Mouse (Mus musculus) cerebellum, adult 11 months (tissue): ENCODE data around the gene Ttc7b.
A peak's percentile ranks its signal among the peaks of the same experiment; 100 is the strongest.

Source experiments
- DNase-seq: peaks from one replicate; pipeline ENCODE4 v3.0.0; 2022

The Ttc7b gene

DNA sequence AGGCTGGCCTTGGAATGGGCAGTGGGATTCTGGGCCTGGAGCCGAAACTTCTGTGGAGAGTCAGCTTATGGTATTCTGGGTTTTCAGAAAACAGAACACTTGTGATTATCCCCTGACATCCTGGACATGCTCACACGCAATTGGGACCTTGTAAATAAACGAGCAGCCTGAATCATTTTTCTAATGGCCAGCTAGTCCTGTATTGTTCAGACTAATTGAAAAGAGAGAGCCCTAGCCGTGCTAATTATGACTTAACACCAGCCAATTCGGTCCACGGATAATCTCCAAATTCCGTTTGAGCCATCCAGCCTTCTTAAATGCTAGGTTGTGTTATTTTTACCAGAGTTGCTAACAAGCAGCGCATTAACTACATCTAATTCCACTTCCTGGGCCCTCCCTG is 112.5 kb downstream of the Ttc7b start:
- no peak for DNase-seq

DNA sequence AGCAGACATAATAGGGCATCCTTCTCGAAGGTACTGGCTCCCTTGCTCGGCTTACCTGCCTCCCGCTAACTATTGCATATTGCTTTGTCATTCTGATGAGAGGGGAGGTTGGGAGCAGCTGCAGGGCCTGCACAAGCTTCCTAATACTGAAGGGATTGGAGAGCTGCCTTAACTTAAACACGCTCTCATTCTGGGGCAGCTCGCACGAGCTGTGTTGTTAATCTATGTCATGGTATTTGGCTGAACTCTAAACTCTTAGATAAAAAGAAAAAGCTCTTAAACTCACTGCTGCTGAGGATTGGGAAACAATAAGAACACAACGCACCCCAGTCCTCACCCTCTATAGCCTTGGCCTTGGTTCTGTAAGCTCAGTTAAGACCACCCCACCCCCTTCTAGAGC is 113.3 kb downstream of the Ttc7b start:
- no peak for DNase-seq

DNA sequence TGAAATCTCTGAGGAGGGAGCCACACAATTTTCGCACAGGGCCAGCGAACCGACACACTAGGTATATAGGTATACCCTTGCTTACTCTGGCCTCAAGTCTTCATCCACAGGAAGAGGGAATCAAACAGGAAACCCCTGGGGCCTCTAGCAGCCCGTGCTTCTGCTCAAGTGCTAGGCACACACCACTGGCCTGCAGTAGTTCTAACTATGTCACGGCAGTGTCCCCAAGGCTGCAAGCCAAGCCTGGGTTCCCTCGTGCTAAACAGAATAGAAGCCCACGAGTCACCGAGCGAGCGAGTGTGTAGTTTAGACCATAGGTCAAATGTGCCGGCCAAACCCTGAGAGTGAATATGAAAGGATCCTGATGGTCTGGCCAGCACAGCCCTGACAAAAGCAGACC is 114.5 kb downstream of the Ttc7b start:
- no peak for DNase-seq

DNA sequence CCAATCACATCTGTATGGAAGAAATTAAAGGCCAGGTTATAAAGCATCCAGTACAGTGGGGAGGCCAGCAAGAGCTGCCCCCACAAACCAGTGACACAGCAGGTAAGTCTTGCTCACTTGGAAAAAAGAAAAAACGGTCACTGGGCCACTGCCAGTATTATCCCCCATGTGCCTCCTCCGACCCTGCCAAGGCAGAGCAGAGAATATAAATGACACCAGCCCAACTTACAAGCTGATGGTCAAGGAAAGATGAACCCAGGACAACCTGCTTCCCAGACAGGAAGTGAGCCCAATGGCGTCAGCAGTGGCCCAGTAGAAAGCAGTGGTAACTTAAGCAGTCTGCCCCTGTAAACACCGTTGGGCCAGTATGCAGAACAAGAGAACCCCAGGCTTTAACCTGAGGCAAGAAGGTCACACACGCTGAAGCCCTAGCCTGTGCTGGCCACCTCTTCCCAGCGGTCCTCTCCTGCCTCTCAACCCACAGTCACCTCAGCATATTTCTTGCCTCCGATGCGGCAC is 115.1 kb downstream of the Ttc7b start:
- DNase-seq = no peak

DNA sequence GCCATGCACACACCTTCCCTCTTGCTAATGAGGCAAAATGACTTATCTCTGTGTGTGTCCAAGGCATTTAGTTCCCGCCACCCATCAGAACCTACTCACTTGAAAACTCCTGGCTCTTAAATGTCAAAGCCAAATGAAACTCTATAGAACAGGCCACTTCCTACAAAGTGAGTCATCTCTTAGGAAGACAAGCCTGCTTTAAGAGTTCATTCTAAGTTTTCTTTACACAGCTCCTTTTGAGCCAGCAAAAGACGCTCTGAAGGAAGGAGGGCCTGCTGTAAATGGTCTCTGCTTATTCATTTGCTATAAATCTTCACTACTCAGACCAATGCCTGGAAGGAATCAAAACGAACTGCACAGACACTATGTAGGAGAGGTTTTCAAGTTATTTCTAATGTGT is 116.2 kb downstream of the Ttc7b start:
- DNase-seq = no peak

DNA sequence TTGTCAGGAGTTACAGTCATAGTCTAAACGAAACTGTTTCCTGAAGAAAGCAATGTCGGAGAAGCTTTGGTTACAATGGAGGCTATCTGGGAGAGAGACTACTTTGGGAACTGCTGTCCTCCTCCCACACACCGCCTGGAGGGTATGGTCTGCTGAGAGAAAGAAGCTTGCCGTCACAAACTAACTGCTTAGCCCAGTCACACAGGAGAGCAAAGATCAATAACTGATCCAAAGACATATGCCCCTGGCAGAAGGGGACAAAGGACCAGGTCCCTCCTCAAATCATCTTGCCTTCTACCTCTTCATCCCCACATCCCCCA is 117.7 kb downstream of the Ttc7b start:
- DNase-seq = no peak

DNA sequence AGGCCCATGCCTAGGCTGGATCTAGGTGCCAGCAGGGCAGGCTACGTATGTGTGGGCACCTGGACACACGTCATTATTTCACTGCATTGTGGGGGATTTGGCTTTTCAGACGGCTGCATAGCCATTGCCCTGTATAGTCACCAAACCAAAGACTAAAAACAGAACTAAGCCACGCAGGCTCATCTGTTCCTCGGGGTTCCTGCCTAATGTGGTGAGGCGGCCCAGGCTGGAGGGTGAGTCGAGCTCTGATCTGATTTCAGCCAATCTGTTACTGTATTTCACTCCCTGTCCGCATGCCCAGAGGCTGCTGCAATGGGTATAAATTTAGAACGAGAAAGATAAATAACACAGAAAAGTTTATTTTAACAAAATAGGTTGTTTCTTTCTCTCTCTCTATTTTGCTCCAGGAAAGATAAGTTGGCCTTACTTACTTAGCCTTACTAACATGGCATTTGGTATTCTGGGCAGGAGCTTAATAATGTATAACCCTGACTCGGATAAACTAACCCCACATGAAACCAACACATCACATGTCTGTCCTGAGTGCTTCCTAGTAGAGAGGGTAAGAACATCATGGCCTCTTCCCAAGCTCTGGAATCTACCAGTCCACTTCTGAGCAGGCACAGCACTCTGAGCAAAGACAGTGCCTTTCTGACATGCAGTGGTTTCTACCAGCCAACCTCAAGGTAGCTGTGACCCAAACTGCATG is 118.2 kb downstream of the Ttc7b start:
- DNase-seq = no peak

DNA sequence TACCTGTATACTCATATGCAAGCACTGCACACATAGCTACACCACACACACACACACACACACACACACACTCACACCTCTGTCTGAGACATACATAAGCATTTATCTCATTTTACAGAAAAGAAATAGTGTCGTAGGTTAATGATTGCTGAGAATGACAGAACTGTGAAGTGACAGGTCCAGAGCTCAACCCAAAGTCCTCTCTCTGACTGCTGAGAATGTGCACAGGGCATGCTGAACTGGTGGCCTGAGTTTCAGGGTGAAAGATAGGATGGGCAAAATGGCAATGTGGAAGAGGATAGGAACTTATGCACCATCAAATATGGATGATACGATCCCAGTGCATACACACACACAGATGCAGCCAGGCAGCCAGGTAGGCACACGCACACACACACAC is 120.5 kb downstream of the Ttc7b start:
- DNase-seq = no peak

DNA sequence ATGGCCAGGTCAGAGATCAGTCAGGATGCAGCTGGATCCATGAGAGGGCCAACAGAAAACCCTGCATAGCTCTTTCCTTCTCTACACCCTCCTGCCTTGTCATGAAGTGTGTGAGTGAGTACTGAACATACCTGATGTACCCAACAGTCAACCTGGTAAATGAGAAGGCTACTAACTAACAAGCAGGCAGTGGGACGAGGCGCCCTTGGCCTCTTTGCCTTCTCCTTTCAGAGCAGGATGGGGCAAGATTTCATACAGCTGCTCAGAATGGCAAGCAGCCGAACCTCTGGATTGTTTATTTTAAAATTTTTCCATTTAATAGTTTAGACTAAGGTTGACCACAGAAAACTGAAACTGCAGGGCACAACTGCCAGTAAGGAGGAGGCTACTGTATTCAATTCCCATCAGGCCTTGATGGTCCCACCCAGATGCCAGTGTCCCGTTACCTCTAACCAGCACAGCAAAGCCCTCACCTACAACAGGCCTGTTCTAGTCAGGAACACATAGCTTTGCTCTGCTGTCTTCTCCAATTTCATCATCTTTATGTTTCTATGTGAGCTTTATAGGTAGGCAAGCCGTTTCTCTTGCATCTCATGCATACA is 121.4 kb downstream of the Ttc7b start:
- no peak for DNase-seq

DNA sequence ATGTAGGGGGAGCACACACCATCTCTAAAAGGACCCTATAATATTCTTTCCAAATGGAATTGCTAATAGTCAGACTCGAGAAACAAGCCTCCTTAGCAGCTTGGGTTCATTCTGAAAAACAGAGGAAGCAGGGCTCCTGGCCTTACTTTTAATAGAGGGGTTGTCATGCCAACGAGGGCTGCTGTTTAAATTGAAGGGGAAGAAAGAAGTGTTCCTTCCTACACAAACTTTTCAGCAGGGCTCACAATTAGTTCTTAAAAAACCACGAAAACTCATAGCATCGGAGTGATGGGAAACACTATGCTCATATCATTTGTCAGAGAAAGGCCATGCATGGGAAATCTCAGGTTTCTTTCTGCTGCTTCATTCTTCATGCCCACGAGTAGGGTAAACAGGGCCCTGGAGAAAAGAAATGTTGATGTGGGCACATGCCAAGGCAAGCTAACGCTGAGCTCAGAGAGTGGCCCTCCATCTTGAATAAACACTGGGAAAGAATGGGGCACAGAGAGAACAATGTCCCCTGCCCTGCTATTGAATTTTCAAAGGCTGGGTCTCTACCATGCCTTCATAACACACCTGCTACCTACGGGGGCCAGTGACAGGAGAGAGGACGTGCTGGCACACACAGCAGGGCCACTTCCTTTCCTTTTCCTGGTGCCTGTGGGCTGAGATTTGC is 122.2 kb downstream of the Ttc7b start:
- no peak for DNase-seq

DNA sequence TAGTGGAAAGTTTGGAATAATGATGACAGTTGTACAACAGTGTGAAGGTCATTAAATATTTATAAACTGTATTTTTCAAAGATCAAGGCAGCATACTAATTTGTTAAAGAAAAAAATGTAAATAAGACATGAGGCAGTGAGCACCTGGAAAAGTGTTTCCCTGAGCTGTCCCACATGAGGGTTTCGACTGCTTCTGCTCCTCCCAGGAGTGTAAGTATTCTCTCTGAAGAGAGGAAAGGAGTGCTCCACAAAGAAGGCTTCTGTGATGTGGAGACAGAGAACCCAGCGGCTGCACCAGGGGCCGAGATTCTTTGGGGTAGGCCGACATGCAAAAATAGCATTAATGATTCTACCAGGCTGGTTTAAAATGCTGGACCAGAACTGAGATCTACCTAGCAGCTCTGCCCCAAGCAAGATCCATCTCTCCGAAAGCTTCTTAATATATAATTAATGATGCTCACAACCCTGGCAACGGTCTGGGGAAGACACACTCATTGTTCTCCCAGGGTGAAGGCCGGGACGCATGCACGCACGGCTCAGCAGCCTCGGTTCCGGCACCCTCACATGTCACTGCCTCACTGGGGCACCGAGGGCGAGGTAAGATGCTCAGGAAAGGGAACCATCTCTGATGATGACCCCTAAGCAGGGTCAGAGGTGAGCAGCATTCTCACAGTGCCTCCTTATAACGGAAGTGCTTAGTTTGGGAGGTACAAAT is 123.0 kb downstream of the Ttc7b start:
- no peak for DNase-seq

DNA sequence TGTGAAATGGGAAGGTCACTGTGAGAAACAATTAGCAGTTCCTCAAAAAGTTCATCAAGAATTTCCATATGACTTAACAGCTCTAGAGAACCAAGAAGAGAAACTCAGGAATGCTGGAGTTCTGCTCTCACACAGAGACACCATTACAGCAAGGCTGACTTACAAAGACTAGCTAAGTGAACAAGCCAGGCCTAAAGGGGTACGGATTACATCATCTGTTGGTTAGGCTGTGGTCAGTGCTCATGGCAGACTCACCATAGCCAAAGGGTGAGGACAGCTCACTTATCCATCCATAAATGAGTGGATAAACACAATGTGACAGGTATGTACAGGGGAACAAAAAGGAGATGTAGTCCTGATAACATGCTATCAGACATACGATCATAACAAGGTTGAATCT is 123.8 kb downstream of the Ttc7b start:
- no peak for DNase-seq

DNA sequence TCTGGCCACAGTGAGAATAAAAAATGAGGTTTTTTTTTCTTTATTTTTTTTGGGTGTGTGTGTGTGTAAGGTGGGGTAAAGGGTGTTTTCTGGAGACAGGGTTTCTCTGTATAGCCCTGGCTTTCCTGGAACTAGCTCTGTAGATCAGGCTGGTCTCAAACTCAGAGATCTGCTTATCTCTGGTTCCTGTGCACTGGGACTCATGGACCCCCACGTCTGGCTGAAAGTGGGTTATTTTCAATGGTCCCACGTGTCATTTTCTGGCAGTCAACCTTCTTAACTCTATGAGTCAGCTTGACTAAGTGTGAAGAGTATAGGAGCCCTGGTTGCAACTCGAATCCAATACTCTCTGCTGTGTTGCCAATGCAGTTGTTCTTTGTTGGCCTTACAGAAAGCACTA is 127.1 kb downstream of the Ttc7b start:
- no peak for DNase-seq

DNA sequence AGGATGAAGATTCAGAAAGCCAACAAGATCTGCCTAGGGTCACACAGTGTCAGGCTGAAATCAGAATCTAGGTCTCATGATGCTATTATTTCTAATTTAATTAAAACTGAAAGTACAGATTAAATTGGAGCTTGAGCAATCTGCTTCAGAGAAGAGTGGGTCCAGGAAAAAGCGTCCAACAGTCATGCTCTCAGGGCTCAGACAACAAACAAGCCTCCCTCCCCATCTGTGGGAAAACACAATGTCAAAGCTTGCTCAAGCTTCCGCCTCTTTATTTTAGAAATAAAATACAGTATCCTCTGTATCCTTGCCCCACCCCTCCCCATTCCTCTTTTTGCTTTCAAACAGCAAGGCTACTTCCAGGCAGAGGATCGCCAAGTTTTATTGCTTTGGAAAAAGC is 127.5 kb downstream of the Ttc7b start:
- DNase-seq = no peak

DNA sequence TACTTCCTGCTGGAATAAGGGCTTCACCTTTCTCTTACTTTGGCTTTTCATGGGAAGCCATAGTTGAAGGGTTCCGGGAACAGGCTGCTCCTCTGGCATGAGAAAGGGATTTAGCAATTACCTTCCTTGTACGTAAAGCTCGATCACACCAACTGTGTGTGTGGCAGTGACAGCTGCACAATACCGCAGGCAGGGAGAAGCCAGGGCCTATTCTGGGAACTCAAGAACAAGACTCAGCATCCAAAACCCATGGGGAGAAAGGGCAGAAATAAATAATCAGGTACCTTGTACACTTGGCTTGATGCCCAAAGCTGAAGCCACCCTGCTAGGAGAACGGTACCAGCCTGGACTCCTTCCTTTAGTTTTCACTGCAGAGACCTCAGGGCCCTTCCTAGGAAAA is 128.2 kb downstream of the Ttc7b start:
- DNase-seq = peak; percentile 57

DNA sequence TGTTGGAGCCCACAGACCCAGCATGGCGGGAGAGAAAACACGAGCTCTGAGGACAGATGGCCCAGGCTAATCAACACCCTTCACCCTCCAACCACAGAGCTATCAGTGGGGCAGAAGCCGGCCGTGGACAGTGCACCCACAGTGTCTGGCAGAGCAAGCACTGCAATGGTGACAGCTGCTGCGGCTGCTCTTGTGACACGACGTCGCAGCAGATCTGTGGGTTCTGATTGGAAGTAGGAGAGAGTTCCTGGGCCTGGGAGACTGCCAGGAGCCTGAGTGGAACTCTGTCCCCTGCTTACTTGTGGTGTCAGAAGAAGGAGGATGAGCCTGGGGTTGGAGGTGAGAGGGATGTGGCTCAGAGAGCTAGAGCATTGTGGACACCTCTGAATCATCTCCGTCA is 128.7 kb downstream of the Ttc7b start:
- DNase-seq = peak; percentile 39

DNA sequence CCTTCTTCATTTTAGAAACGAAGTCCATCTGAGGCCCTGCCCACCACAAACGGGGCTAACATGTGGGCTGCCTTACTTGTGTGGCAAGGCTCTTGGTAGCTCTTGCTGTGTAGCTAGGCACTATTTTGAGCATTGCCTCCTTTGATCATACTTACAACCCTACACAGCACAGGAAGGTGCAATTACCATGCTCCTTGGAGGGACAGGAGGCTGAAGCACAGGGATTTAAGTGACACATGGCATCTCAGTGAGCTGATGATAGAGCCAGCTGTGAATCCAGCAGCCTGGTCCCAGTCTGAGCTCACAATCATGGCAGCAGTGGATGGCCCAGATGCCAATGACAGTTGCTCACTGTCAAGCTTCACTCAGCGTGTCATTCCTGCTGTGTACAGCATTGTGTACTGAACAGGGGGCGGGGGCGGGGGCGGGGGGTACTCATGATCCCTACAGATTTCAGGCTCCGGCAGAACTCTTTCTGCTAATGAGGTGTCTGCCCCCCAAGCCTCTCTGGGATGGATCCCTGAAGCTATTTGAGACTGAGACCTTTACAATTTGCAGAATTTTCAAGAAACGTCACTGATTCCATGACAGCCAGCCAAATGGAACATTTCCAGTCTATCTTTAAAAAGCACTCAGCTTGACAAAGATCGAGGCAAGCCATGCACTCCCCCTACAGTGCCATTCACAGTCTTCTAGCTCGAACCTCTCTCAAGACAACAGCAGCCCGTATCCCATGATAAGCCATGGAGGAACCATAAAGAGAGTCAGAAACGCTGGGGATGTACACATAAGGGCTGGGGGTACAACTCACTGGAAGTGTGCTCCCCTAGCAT is 130.5 kb downstream of the Ttc7b start:
- no peak for DNase-seq

DNA sequence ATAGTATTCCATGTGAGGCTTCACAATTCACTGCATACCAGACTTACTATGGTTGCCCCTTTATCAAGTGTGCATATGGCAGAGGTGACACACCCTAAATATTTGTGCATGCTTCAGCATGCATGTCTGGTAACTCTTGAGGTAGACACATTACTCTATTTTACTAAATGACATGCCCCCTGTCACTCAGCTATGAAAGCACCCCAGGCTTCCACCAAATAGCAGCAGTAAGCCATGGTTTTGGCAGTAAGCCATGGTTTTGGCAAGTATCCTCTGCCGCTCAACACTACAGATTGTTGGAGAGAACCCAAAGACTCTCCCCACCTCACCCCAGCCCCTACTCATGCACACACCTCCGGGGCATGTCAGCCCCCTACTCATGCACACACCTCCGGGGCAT is 134.4 kb downstream of the Ttc7b start:
- DNase-seq = no peak

DNA sequence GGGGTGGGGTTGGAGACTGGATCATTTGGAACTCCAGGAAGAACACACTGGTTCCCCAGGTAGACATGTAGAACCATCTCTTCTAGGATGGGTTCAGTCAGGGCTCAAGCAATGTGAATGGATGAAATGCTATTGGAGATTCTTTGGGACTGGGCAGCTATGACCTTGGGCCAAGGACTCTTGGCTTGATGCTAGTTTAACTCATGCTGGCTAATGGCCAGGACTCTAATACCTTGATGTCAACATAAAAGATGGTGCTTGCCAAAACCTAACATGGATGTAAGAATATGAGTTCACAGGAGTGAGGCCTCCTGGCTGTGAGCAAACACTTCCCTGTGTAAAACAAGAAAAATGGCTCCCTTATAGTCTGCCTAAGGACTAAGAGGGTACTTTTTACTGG is 138.1 kb downstream of the Ttc7b start:
- no peak for DNase-seq

DNA sequence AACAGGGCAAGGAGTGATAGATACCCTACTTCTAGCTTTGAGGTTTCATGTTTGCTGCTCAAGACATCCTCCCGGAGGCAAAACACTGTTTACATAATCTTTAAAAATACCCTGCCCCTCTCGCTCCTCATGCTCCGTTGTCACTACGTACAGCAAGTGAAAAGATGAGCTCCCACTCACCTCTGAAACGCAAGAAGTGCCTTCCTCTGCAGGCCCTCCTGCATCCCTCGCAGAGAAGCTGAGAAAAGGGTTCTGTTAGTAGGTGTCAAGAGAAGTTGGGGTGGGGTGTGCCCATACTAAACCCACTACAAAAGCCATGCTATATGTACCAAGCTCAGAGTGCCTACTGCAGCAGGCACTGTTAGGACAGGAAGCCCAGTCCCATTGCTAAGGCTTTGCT is 138.7 kb downstream of the Ttc7b start:
- DNase-seq = no peak

DNA sequence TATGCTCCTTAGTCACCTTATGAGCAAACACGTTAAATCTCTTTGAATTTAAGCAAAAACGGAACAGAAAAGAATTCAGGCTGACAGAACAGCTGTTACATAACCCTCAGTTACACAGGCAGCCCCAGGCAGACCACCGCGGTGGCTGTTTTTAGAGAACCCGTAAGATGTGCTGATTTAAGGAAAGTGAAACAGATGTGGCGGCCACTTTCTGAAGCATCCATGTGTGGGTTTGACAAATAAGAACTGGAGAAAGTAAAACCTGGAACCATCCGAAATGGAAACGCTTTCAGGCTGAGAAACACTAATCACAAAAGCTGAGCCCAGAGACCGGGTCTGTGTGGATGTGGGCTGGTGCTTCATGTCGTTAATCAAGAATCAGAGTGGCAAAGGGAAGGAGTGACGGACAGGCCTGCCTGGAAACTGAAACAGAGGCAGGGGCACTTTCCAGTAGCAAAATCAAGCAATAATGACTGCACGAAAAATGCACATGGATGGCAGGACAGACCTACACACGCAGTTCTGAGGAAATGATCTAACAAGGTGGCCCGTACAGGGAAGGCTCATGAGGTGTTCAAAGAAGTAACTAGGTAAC is 139.8 kb downstream of the Ttc7b start:
- DNase-seq = no peak

DNA sequence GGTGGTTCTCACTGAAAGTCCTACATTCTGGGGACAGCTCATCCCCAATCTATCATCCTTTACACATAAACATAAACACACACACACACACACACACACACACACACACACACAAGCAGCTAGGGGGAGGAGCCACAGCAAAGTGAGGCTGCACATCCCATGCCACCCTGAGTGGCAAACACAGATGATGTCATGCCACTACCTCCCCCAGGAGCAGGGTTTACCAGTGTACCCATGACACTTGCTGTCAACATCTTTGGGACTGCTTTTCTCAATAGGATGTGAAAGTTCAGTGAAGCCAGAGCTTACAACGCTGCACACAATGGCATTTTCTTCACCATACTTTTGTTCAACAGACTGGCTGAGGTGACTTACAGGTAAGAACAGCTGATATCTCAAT is 140.8 kb downstream of the Ttc7b start:
- no peak for DNase-seq

DNA sequence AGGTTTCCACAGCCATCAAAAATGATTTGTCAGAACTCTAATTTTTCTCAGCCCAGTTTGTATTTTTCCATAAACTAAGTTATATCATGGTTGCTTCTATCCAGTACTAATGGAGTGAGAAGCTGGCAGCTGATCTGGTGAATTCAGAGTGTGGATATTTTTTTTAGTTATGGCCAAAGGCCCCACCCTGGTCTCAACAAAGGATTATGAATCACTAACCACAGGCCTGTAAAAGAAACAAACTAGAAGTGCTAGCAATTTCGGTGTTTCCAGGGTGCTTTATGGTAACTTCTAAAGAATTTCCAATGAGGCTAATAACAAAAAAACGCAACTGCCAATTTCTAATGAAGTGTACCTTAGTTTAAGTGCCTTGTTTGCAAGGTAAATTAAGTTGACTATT is 142.4 kb downstream of the Ttc7b start:
- DNase-seq = no peak
